In genomic region chr8:107403038-107403781, GRCm38 (mm10) we compare ENCODE assay signal across 8 mouse cellular contexts. TPM values are rescaled to one million over a fixed set of nuclear protein-coding genes. Genes with fewer than 3 reads are reported as not detected.
A peak's percentile ranks its signal among the peaks of the same experiment; 100 is the strongest.
DNase-seq lines count a peak whose midpoint lies in the region; ATAC-seq and TF ChIP-seq lines count a peak whose summit lies in the region.

Gene Nqo1, minus strand, starts transcription at chr8:107403206.

- no peaks in the 10 kb centered on the region for H3K27me3 ChIP-seq in G1E (ENCODE audit: insufficient read depth, low read length)
- H3K27me3 ChIP-seq in forebrain, embryonic 16.5 days (replicated peaks; ENCODE audit: control insufficient read depth, insufficient read depth, low read length), result no peaks in the 10 kb centered on the region
- H3K27me3 ChIP-seq in liver, postnatal 0 days (ENCODE audit: insufficient read depth, low read length), result no peaks in the 10 kb centered on the region
- H3K27me3 ChIP-seq in neural tube, embryonic 13.5 days, result no peaks in the 10 kb centered on the region
- H3K27me3 ChIP-seq in testis, adult 2 months (ENCODE audit: control insufficient read depth, insufficient read depth, low read length), result no peaks in the 10 kb centered on the region

- no peak within 1 kb of the TSS for H3K27ac ChIP-seq in forebrain, embryonic 16.5 days (ENCODE audit: low read length)
- H3K27ac ChIP-seq in liver, postnatal 0 days (ENCODE audit: low read depth), result peak within 1 kb of the TSS; percentile 91
- 0 out of 2 replicates have a peak within 1 kb of the TSS, but pooled peaks have one; percentile 34 for H3K27ac ChIP-seq in neural tube, embryonic 13.5 days (replicated peaks)
- H3K27ac ChIP-seq in testis, adult 2 months (ENCODE audit: control insufficient read depth, insufficient read depth, low read depth, low read length), result peak within 1 kb of the TSS; percentile 7; the same call in 1 of the 2 replicates

- H3K9me3 ChIP-seq in G1E (replicated peaks), result no peaks in the 10 kb centered on the region
- no peaks in the 10 kb centered on the region for H3K9me3 ChIP-seq in forebrain, embryonic 16.5 days (ENCODE audit: control insufficient read depth, low read length)
- H3K9me3 ChIP-seq in liver, postnatal 0 days (ENCODE audit: low read length), result no peaks in the 10 kb centered on the region
- no peaks in the 10 kb centered on the region for H3K9me3 ChIP-seq in neural tube, embryonic 13.5 days

- WGBS in forebrain, embryonic 16.5 days, result 13% methylated on average over 22 of the region's 22 CpGs
- 13% methylated on average over 22 of the region's 22 CpGs for WGBS in liver, postnatal 0 days (ENCODE audit: insufficient replicate concordance)
- 16% methylated on average over 22 of the region's 22 CpGs for WGBS in neural tube, embryonic 13.5 days

- H3K36me3 ChIP-seq in G1E (replicated peaks), result peaks cover 18% of the 10 kb centered on the region
- H3K36me3 ChIP-seq in forebrain, embryonic 16.5 days (ENCODE audit: control insufficient read depth, insufficient read depth), result no peaks in the 10 kb centered on the region
- no peaks in the 10 kb centered on the region for H3K36me3 ChIP-seq in liver, postnatal 0 days (replicated peaks; ENCODE audit: insufficient read depth, low read length)
- H3K36me3 ChIP-seq in neural tube, embryonic 13.5 days, result peaks cover 16% of the 10 kb centered on the region
- no peaks in the 10 kb centered on the region for H3K36me3 ChIP-seq in testis, adult 2 months (ENCODE audit: control insufficient read depth, insufficient read depth, low read length)

- peak within 1 kb of the TSS; percentile 68 for H3K4me3 ChIP-seq in G1E (ENCODE audit: low read depth, low read length)
- H3K4me3 ChIP-seq in forebrain, embryonic 16.5 days (replicated peaks; ENCODE audit: low read length), result peak within 1 kb of the TSS; percentile 36
- H3K4me3 ChIP-seq in liver, postnatal 0 days (ENCODE audit: low read depth, low read length), result peak within 1 kb of the TSS; percentile 46
- H3K4me3 ChIP-seq in neural tube, embryonic 13.5 days, result peak within 1 kb of the TSS; percentile 29
- H3K4me3 ChIP-seq in testis, adult 2 months (ENCODE audit: control insufficient read depth, low read depth, low read length), result peak within 1 kb of the TSS; percentile 66

- peak within 1 kb of the TSS; percentile 24; the same call in 1 of the 2 replicates for H3K9ac ChIP-seq in forebrain, embryonic 16.5 days (replicated peaks; ENCODE audit: low read depth, low read length)
- peak within 1 kb of the TSS; percentile 56 for H3K9ac ChIP-seq in liver, postnatal 0 days (replicated peaks)
- peak within 1 kb of the TSS; percentile 43; the same call in 1 of the 2 replicates for H3K9ac ChIP-seq in neural tube, embryonic 13.5 days

- peak; percentile 42; the same call in 1 of the 2 replicates for TF ChIP-seq POLR2A in testis, adult 2 months (IDR thresholded peaks at IDR 0.05; ENCODE audit: control insufficient read depth, low read depth, low read length)

- H3K4me1 ChIP-seq in G1E (ENCODE audit: insufficient read depth, low read depth, low read length), result peaks cover 55% of the 10 kb centered on the region
- peaks cover 14% of the 10 kb centered on the region for H3K4me1 ChIP-seq in forebrain, embryonic 16.5 days (replicated peaks; ENCODE audit: control insufficient read depth, insufficient read depth, low read length)
- peaks cover 18% of the 10 kb centered on the region for H3K4me1 ChIP-seq in liver, postnatal 0 days (ENCODE audit: insufficient read depth)
- H3K4me1 ChIP-seq in neural tube, embryonic 13.5 days (replicated peaks), result peaks cover 14% of the 10 kb centered on the region
- H3K4me1 ChIP-seq in testis, adult 2 months (ENCODE audit: control insufficient read depth, insufficient read depth, low read length), result peaks cover 11% of the 10 kb centered on the region

- TF ChIP-seq CTCF in G1E (IDR thresholded peaks at IDR 0.05; ENCODE audit: low read depth, low read length), result no peak
- TF ChIP-seq CTCF in liver, postnatal 0 days (IDR thresholded peaks at IDR 0.05; ENCODE audit: low read depth), result no peak
- no peak for TF ChIP-seq CTCF in testis, adult 2 months (IDR thresholded peaks at IDR 0.05; ENCODE audit: control insufficient read depth, insufficient read depth, insufficient replicate concordance, low read depth, low read length)

- intact Hi-C loops in heart, postnatal 25 days (cut with DNase I), result no loop called here

- peak; percentile 83 for DNase-seq in G1E (ENCODE audit: low spot score)
- DNase-seq in cerebellum, adult 18-20 months, result peak; percentile 66 to 67
- DNase-seq in heart, postnatal 25 days (ENCODE audit: low spot score), result peak; percentile 75
- peak; percentile 56 for DNase-seq in layer of hippocampus, adult 11-12 months (ENCODE audit: low spot score)
- DNase-seq in liver, postnatal 0 days, result peak; percentile 81

- H3K4me2 ChIP-seq in forebrain, embryonic 16.5 days (ENCODE audit: low read length), result peak within 1 kb of the TSS; percentile 53
- peak within 1 kb of the TSS; percentile 65 for H3K4me2 ChIP-seq in liver, postnatal 0 days (ENCODE audit: low read depth, low read length)
- H3K4me2 ChIP-seq in neural tube, embryonic 13.5 days, result peak within 1 kb of the TSS; percentile 57

- peak; percentile 91 for ATAC-seq in G1E (ENCODE audit: extremely low read depth, insufficient number of reproducible peaks, low FRiP score, poor library complexity, severe bottlenecking)
- peak; percentile 96 for ATAC-seq in forebrain, embryonic 16.5 days
- peak; percentile 94 for ATAC-seq in liver, postnatal 0 days
- peak; percentile 98 for ATAC-seq in neural tube, embryonic 13.5 days (ENCODE audit: low read depth)

- peak; percentile 9; the same call in 1 of the 2 replicates for TF ChIP-seq EP300 in liver, postnatal 0 days (IDR thresholded peaks at IDR 0.05; ENCODE audit: low read depth)

RNA-seq across cellular contexts. Expression of gene Nqo1, which starts in this region (rescaled TPM):
- total RNA-seq in G1E (2014; fragmentation: Nextera tagmentation), result 3.2 and 5.6 TPM in 2 replicates
- 13.2 and 13.4 TPM in 2 replicates for total RNA-seq in G1E (2017)
- polyA plus RNA-seq in G1E (2012), result 0.25 and 0.35 TPM in 2 replicates
- 3.8 TPM in 2 replicates for polyA plus RNA-seq in forebrain, embryonic 16.5 days (2015; fragmentation: Nextera tagmentation; extraction: Ambion mirVana)
- 10 to 100 TPM; 27.9 to 33.4 TPM for total RNA-seq in heart, postnatal 25 days (2021)
- 8.3 and 8.4 TPM in 2 replicates for polyA plus RNA-seq in liver, postnatal 0 days (2015; fragmentation: Nextera tagmentation; extraction: Ambion mirVana)
- polyA plus RNA-seq in neural tube, embryonic 13.5 days (2015; fragmentation: Nextera tagmentation; extraction: Ambion mirVana), result 3.9 and 4.4 TPM in 2 replicates
- polyA plus RNA-seq in testis, adult 2 months (2012; rRNA removed), result 1.6 and 2.2 TPM in 2 replicates
